8 mouse cellular contexts compared by ENCODE assay signal in the genomic region with DNA sequence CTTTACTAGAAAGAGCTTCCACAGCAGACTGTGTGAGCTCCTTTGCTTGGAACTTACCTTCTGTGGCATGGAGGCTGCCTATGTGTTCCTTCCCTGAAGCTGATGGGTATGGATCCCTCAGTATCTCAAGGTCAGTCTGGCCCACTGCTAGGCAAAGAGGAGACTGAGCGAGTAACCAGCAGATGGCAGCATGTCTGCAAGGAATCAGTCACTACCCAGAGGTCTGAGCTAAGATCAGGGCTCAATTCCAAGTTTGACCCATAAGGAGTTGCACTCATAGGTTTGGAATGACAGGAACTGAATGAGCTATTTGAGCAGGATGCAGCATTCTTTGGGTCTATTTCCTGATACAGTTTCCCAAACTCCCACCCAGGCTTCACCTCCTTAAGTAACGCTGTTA. TPM values are rescaled to one million over a fixed set of nuclear protein-coding genes. Genes with fewer than 3 reads are reported as not detected.
A peak's percentile ranks its signal among the peaks of the same experiment; 100 is the strongest.
DNase-seq lines count a peak whose midpoint lies in the region; ATAC-seq and TF ChIP-seq lines count a peak whose summit lies in the region.

No protein-coding gene starts in this region.

- POLR2A ChIA-PET in Patski (lab: Charles Lee): interaction anchor here (0.6 to 1.5 kb wide), 2 partner anchors 134 to 1206 kb away, joined by 3 to 4 read pairs; no protein-coding TSS in a partner anchor

- no peak overlapping the region for H3K9ac ChIP-seq in embryonic facial prominence, embryonic 11.5 days (replicated peaks; ENCODE audit: low read length)

- no peak overlapping the region for H3K4me3 ChIP-seq in embryonic facial prominence, embryonic 11.5 days (ENCODE audit: low read depth, low read length)

- H3K27ac ChIP-seq in embryonic facial prominence, embryonic 11.5 days (replicated peaks; ENCODE audit: low read depth, low read length): no peak overlapping the region

- H3K9me3 ChIP-seq in embryonic facial prominence, embryonic 11.5 days (replicated peaks; ENCODE audit: control insufficient read depth, low read length): no peaks in the 10 kb centered on the region

- no peaks in the 10 kb centered on the region for H3K27me3 ChIP-seq in Patski
- H3K27me3 ChIP-seq in embryonic facial prominence, embryonic 11.5 days (ENCODE audit: control insufficient read depth, insufficient read depth, low read length): no peaks in the 10 kb centered on the region

- no peaks in the 10 kb centered on the region for H3K4me1 ChIP-seq in embryonic facial prominence, embryonic 11.5 days (ENCODE audit: control insufficient read depth, insufficient read depth, low read length)

- peak; percentile 63 to 88 for DNase-seq in adrenal gland, adult (ENCODE audit: inconsistent age in 2 of 2, low spot score in 1 of 2)
- no peak for DNase-seq in adrenal gland, postnatal 4 days (ENCODE audit: low spot score in 2 of 2)
- DNase-seq in Patski (ENCODE audit: low read depth, low spot score): peak; percentile 65
- DNase-seq in embryonic facial prominence, embryonic 11.5 days (ENCODE audit: low spot score): peak; percentile 62
- peak; percentile 42 for DNase-seq in heart, postnatal 25 days (ENCODE audit: low spot score)
- DNase-seq in left cerebral cortex, postnatal 14 days (ENCODE audit: low spot score in 2 of 2): peak; percentile 44 to 46
- DNase-seq in neural tube, embryonic 10.5 days (ENCODE audit: extremely low spot score, low spot score): peak; percentile 30
- DNase-seq in spleen, postnatal 4 days (ENCODE audit: low spot score in 2 of 2): no peak

- TF ChIP-seq CTCF in Patski (IDR thresholded peaks at IDR 0.05): peak; percentile 90

- in situ Hi-C loops in Patski (cut with MboI; ENCODE audit: low pct_unique_long_range_greater_than_20kb): loop anchor here (5.0 to 25.0 kb wide), 3 partner anchors 130 to 980 kb away; partner anchors contain the start of gene Alkal2

- intact Hi-C loops in heart, postnatal 25 days (cut with DNase I): loop anchor here (5.0 to 10.0 kb wide), 2 partner anchors 130 to 468 kb away; partner anchors contain the start of gene Sntg2
- intact Hi-C loops in left cerebral cortex, postnatal 14 days (cut with DNase I): no loop called here

- CTCF ChIA-PET in Patski (lab: Charles Lee): interaction anchor here (0.8 to 4.9 kb wide), 21 partner anchors 11 to 677 kb away, joined by 3 to 77 read pairs (median 4); partner anchors contain the start of gene Tmem18

- no peak overlapping the region for H3K4me2 ChIP-seq in embryonic facial prominence, embryonic 11.5 days (ENCODE audit: low read depth, low read length)

- no peaks in the 10 kb centered on the region for H3K36me3 ChIP-seq in embryonic facial prominence, embryonic 11.5 days (replicated peaks; ENCODE audit: control insufficient read depth, insufficient read depth, low read depth, low read length)

- peak; percentile 96 for ATAC-seq in Patski
- ATAC-seq in embryonic facial prominence, embryonic 11.5 days (replicated peaks; ENCODE audit: insufficient number of reproducible peaks, low FRiP score, low TSS enrichment, low read depth): 0 out of 2 replicates have a peak, but pooled peaks have one; percentile 39

- WGBS in embryonic facial prominence, embryonic 11.5 days: 43% methylated on average over 2 of the region's 2 CpGs

RNA-seq across cellular contexts. Expression of gene Pxdn, which starts 30.4 kb away (rescaled TPM):
- 100 to 1,000 TPM; 115 to 134 TPM for total RNA-seq in adrenal gland, postnatal 4 days (2021)
- polyA plus RNA-seq in Patski (2021): 108 TPM
- polyA plus RNA-seq in embryonic facial prominence, embryonic 11.5 days (2014; fragmentation: Nextera tagmentation; extraction: Ambion mirVana): 105 and 110 TPM in 2 replicates
- total RNA-seq in heart, postnatal 25 days (2021): 10 to 100 TPM; 62.2 to 65.1 TPM
- 10 to 100 TPM; 42.7 to 49.8 TPM for total RNA-seq in left cerebral cortex, postnatal 14 days (2021)

Comparison
In these comparisons a context has a peak if more than half of its experiments do, and no peak if none do; other contexts are left out.
1. DNase-seq: peak in adrenal gland, adult (2 of 2), Patski (single experiment), embryonic facial prominence, embryonic 11.5 days (single experiment), heart, postnatal 25 days (single experiment), left cerebral cortex, postnatal 14 days (2 of 2) and neural tube, embryonic 10.5 days (single experiment); none in adrenal gland, postnatal 4 days (0 of 2) and spleen, postnatal 4 days (0 of 2).